Mouse (Mus musculus): Measurements from ENCODE around the gene Ifi27l2a. TPM values are rescaled to one million over a fixed set of nuclear protein-coding genes. Genes with fewer than 3 reads are reported as not detected.
"Not testable (repeated sequence)": the region's sequence is repeated elsewhere in the genome, so short reads cannot be mapped to it uniquely, and the experiment has no call there.

Gene Ifi27l2a
- polyA plus RNA-seq (2014; fragmentation: Nextera tagmentation; extraction: Ambion mirVana) = 0.70 and 2.1 TPM in 2 replicates

- Histone ChIP-seq H3K4me2 (ENCODE audit: low read depth, low read length) (no peak within 1 kb of the TSS), H3K27ac (replicated peaks; ENCODE audit: low read depth, low read length) (no peak within 1 kb of the TSS), H3K27me3 (ENCODE audit: control insufficient read depth, insufficient read depth, low read length) (no peaks in the 10 kb centered on the region), H3K36me3 (replicated peaks; ENCODE audit: control insufficient read depth, insufficient read depth, low read depth, low read length) (no peaks in the 10 kb centered on the region), H3K4me3 (ENCODE audit: low read depth, low read length) (no peak within 1 kb of the TSS), H3K4me1 (ENCODE audit: control insufficient read depth, insufficient read depth, low read length) (no peaks in the 10 kb centered on the region), H3K9ac (replicated peaks; ENCODE audit: low read length) (no peak within 1 kb of the TSS), H3K9me3 (replicated peaks; ENCODE audit: control insufficient read depth, low read length) (no peaks in the 10 kb centered on the region)
- ATAC-seq (replicated peaks; ENCODE audit: insufficient number of reproducible peaks, low FRiP score, low TSS enrichment, low read depth) (no peak), DNase-seq (ENCODE audit: low spot score) (no peak)
- WGBS = 54% methylated on average over 3 of the region's 3 CpGs
Measured at GRCm38 (mm10) chr12:103443524-103443923, at the start of gene Ifi27l2a. Gene Ifi27l2a, minus strand, starts transcription at chr12:103443680.

- DNase-seq (ENCODE audit: low spot score) = peak; percentile 81
- Histone ChIP-seq H3K27me3 (ENCODE audit: control insufficient read depth, insufficient read depth, low read length) (no peaks in the 10 kb centered on the region), H3K4me3 (ENCODE audit: low read depth, low read length) (no peak overlapping the region), H3K9me3 (replicated peaks; ENCODE audit: control insufficient read depth, low read length) (no peaks in the 10 kb centered on the region), H3K27ac (replicated peaks; ENCODE audit: low read depth, low read length) (no peak overlapping the region), H3K36me3 (replicated peaks; ENCODE audit: control insufficient read depth, insufficient read depth, low read depth, low read length) (no peaks in the 10 kb centered on the region), H3K4me2 (ENCODE audit: low read depth, low read length) (no peak overlapping the region), H3K4me1 (ENCODE audit: control insufficient read depth, insufficient read depth, low read length) (no peaks in the 10 kb centered on the region), H3K9ac (replicated peaks; ENCODE audit: low read length) (no peak overlapping the region)
- 40% methylated on average over 5 of the region's 5 CpGs for WGBS
- ATAC-seq (replicated peaks; ENCODE audit: insufficient number of reproducible peaks, low FRiP score, low TSS enrichment, low read depth) = no peak
Measured at GRCm38 (mm10) chr12:103492767-103493166, 49.3 kb upstream of the Ifi27l2a start.

GRCm38 (mm10) chr12:103491091-103491730 is 47.7 kb upstream of the Ifi27l2a start:
- H3K36me3 ChIP-seq (replicated peaks; ENCODE audit: control insufficient read depth, insufficient read depth, low read depth, low read length) = no peaks in the 10 kb centered on the region
- no peak for ATAC-seq (replicated peaks; ENCODE audit: insufficient number of reproducible peaks, low FRiP score, low TSS enrichment, low read depth)

GRCm38 (mm10) chr12:103487750-103488149 is 44.3 kb upstream of the Ifi27l2a start:
- Histone ChIP-seq H3K27me3 (ENCODE audit: control insufficient read depth, insufficient read depth, low read length) (no peaks in the 10 kb centered on the region), H3K36me3 (replicated peaks; ENCODE audit: control insufficient read depth, insufficient read depth, low read depth, low read length) (no peaks in the 10 kb centered on the region), H3K4me3 (ENCODE audit: low read depth, low read length) (no peak overlapping the region), H3K9me3 (replicated peaks; ENCODE audit: control insufficient read depth, low read length) (no peaks in the 10 kb centered on the region), H3K4me2 (ENCODE audit: low read depth, low read length) (no peak overlapping the region), H3K4me1 (ENCODE audit: control insufficient read depth, insufficient read depth, low read length) (no peaks in the 10 kb centered on the region), H3K27ac (replicated peaks; ENCODE audit: low read depth, low read length) (no peak overlapping the region), H3K9ac (replicated peaks; ENCODE audit: low read length) (no peak overlapping the region)
- ATAC-seq (replicated peaks; ENCODE audit: insufficient number of reproducible peaks, low FRiP score, low TSS enrichment, low read depth) (no peak), DNase-seq (ENCODE audit: low spot score) (no peak)
- 79% methylated on average over 2 of the region's 2 CpGs for WGBS

More at GRCm38 (mm10) chr12:103491091-103491730, 47.7 kb upstream of the Ifi27l2a start:
- WGBS = 72% methylated on average over 3 of the region's 3 CpGs
- H3K27me3 ChIP-seq (ENCODE audit: control insufficient read depth, insufficient read depth, low read length) = no peaks in the 10 kb centered on the region
- no peak overlapping the region for H3K4me2 ChIP-seq (ENCODE audit: low read depth, low read length)
- no peak overlapping the region for H3K9ac ChIP-seq (replicated peaks; ENCODE audit: low read length)
- no peak overlapping the region for H3K27ac ChIP-seq (replicated peaks; ENCODE audit: low read depth, low read length)
- peak; percentile 20 for DNase-seq (ENCODE audit: low spot score)
- no peaks in the 10 kb centered on the region for H3K4me1 ChIP-seq (ENCODE audit: control insufficient read depth, insufficient read depth, low read length)
- no peaks in the 10 kb centered on the region for H3K9me3 ChIP-seq (replicated peaks; ENCODE audit: control insufficient read depth, low read length)
- no peak overlapping the region for H3K4me3 ChIP-seq (ENCODE audit: low read depth, low read length)

- ATAC-seq (replicated peaks; ENCODE audit: insufficient number of reproducible peaks, low FRiP score, low TSS enrichment, low read depth) (no peak), DNase-seq (ENCODE audit: low spot score) (no peak)
- no peaks in the 10 kb centered on the region for H3K36me3 ChIP-seq (replicated peaks; ENCODE audit: control insufficient read depth, insufficient read depth, low read depth, low read length)
- no peak overlapping the region for H3K9ac ChIP-seq (replicated peaks; ENCODE audit: low read length)
- WGBS = 71% methylated on average over 4 of the region's 4 CpGs
- no peak overlapping the region for H3K4me3 ChIP-seq (ENCODE audit: low read depth, low read length)
- H3K4me1 ChIP-seq (ENCODE audit: control insufficient read depth, insufficient read depth, low read length) = no peaks in the 10 kb centered on the region
- no peaks in the 10 kb centered on the region for H3K27me3 ChIP-seq (ENCODE audit: control insufficient read depth, insufficient read depth, low read length)
- no peak overlapping the region for H3K4me2 ChIP-seq (ENCODE audit: low read depth, low read length)
- no peak overlapping the region for H3K27ac ChIP-seq (replicated peaks; ENCODE audit: low read depth, low read length)
- H3K9me3 ChIP-seq (replicated peaks; ENCODE audit: control insufficient read depth, low read length) = no peaks in the 10 kb centered on the region
Measured at GRCm38 (mm10) chr12:103487276-103487675, 43.8 kb upstream of the Ifi27l2a start.

GRCm38 (mm10) chr12:103486726-103487125 is 43.2 kb upstream of the Ifi27l2a start:
- DNase-seq (ENCODE audit: low spot score) (no peak), ATAC-seq (replicated peaks; ENCODE audit: insufficient number of reproducible peaks, low FRiP score, low TSS enrichment, low read depth) (no peak)
- Histone ChIP-seq H3K4me1 (ENCODE audit: control insufficient read depth, insufficient read depth, low read length) (no peaks in the 10 kb centered on the region), H3K36me3 (replicated peaks; ENCODE audit: control insufficient read depth, insufficient read depth, low read depth, low read length) (no peaks in the 10 kb centered on the region), H3K4me3 (ENCODE audit: low read depth, low read length) (no peak overlapping the region), H3K9ac (replicated peaks; ENCODE audit: low read length) (no peak overlapping the region), H3K27ac (replicated peaks; ENCODE audit: low read depth, low read length) (no peak overlapping the region), H3K9me3 (replicated peaks; ENCODE audit: control insufficient read depth, low read length) (no peaks in the 10 kb centered on the region), H3K27me3 (ENCODE audit: control insufficient read depth, insufficient read depth, low read length) (no peaks in the 10 kb centered on the region), H3K4me2 (ENCODE audit: low read depth, low read length) (no peak overlapping the region)
- 95% methylated on average over 1 of the region's 1 CpGs for WGBS

GRCm38 (mm10) chr12:103484200-103484972 is 40.9 kb upstream of the Ifi27l2a start:
- not testable (repeated sequence) for H3K27me3 ChIP-seq (ENCODE audit: control insufficient read depth, insufficient read depth, low read length); H3K4me3 ChIP-seq (ENCODE audit: low read depth, low read length); H3K9me3 ChIP-seq (replicated peaks; ENCODE audit: control insufficient read depth, low read length); H3K36me3 ChIP-seq (replicated peaks; ENCODE audit: control insufficient read depth, insufficient read depth, low read depth, low read length); H3K27ac ChIP-seq (replicated peaks; ENCODE audit: low read depth, low read length); H3K4me1 ChIP-seq (ENCODE audit: control insufficient read depth, insufficient read depth, low read length); DNase-seq (ENCODE audit: low spot score); H3K9ac ChIP-seq (replicated peaks; ENCODE audit: low read length); H3K4me2 ChIP-seq (ENCODE audit: low read depth, low read length); ATAC-seq (replicated peaks; ENCODE audit: insufficient number of reproducible peaks, low FRiP score, low TSS enrichment, low read depth)
- WGBS = 53% methylated on average over 9 of the region's 9 CpGs

GRCm38 (mm10) chr12:103482781-103483180 is 39.3 kb upstream of the Ifi27l2a start:
- H3K9ac ChIP-seq (replicated peaks; ENCODE audit: low read length) = no peak overlapping the region
- no peaks in the 10 kb centered on the region for H3K36me3 ChIP-seq (replicated peaks; ENCODE audit: control insufficient read depth, insufficient read depth, low read depth, low read length)
- H3K9me3 ChIP-seq (replicated peaks; ENCODE audit: control insufficient read depth, low read length) = no peaks in the 10 kb centered on the region
- no peak overlapping the region for H3K4me2 ChIP-seq (ENCODE audit: low read depth, low read length)
- H3K4me1 ChIP-seq (ENCODE audit: control insufficient read depth, insufficient read depth, low read length) = no peaks in the 10 kb centered on the region
- 82% methylated on average over 2 of the region's 2 CpGs for WGBS
- H3K4me3 ChIP-seq (ENCODE audit: low read depth, low read length) = no peak overlapping the region
- H3K27me3 ChIP-seq (ENCODE audit: control insufficient read depth, insufficient read depth, low read length) = no peaks in the 10 kb centered on the region
- ATAC-seq (replicated peaks; ENCODE audit: insufficient number of reproducible peaks, low FRiP score, low TSS enrichment, low read depth) (no peak), DNase-seq (ENCODE audit: low spot score) (no peak)
- no peak overlapping the region for H3K27ac ChIP-seq (replicated peaks; ENCODE audit: low read depth, low read length)

Measured in embryonic facial prominence, embryonic 11.5 days (tissue).